Mouse (Mus musculus) ovary, postnatal 36 days (tissue): ENCODE data around the gene Psmb10.

ENCODE experiments used
- DNase-seq: peaks from one replicate; pipeline ENCODE4 v3.0.0; 2022; ENCODE audit warnings: low spot score, mixed read lengths

The Psmb10 gene

DNA sequence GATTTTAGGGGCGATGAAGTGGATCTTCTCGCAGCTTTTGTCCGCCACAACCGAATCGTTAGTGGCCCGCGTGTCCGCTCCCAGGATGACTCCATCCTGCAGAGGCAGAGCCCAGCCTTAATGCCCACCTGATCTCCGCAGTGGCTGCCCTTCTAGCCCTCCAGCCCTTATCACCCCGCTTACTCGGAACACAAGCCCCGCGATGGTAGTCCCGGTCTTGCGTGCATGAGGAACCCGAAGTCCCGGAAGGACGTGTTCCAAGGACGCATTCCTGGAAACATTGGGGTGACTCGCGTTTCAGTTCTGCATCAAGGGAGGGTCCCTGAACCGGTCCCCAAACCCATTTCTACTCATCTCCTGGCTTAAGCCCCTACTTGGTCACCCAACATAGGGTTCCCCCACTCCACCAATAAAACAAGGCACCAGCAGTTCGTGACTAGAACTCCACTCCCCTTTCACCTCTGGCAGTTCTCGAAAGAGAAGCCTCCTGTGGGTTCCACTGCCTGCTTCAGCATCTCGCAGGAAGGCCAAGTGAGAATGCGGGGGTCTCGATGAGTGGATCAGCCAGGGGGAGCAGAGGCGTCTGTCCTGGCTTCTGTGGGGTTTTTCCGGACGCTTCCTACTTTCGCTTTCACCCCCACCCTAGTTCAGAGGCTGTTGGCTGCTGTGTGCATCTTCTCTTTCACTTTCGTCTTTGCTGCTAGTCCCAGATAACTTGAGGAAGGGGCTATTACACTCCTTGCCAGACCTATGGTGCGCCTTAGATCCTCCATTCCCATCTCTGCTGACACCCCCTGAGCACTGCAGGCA is 543 bp downstream of the Psmb10 start:
- peak; percentile 56 for DNase-seq

- peak; percentile 87 for DNase-seq
Observed at GRCm38 (mm10) chr8:105936866-105937475, 1.3 kb downstream of the Psmb10 start.

- DNase-seq: no peak
Observed at GRCm38 (mm10) chr8:105935863-105936603, 2.2 kb downstream of the Psmb10 start.

DNA sequence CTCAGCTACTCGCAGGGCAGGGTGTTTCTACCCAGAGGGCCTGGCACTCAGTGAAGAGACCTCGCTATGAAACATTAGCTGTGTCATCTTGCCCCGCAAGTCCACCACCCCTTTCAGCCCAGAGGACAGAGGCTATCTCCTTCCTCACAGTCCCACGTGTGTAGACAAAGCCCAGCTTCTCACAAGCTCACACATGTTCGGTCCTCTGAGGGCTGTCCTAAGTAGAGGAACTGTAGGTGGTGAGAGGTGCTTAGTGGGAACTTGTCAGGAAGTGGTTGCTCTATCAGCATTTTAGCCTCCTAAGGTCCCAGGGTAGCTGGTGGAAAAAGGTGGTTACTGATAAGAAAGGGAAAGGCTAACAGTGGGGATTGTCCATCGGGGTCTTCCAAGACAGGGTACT is 3.1 kb downstream of the Psmb10 start:
- DNase-seq: no peak

GRCm38 (mm10) chr8:105933762-105934161 is 4.5 kb downstream of the Psmb10 start, which contains the start of gene Ctrl:
TSS of gene Ctrl (minus strand) at chr8:105933862.
- no peak for DNase-seq

DNA sequence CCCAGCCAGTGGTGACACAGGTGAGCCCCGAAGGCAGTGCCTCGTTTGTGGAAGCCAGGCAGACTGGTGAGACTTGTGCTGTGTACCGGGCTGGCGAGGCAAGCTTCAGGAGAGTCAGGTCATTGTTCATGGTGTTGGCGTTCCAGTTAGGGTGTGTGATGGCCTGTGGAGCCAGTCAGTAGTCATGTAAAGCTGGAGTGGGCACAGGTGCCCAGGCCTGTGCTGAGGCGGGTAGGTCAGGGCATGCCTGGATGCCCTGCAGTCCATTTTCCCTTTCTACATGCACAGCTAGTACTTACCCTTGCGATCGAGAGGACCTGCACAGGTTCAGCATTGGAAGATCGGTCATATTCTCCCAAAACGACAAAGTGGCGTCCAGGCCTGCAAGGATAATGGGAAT is 5.7 kb downstream of the Psmb10 start:
- no peak for DNase-seq

GRCm38 (mm10) chr8:105931271-105931670 is 7.0 kb downstream of the Psmb10 start:
- no peak for DNase-seq

GRCm38 (mm10) chr8:105930602-105931001 is 7.6 kb downstream of the Psmb10 start:
- peak; percentile 84 for DNase-seq

GRCm38 (mm10) chr8:105925123-105925522 is 13.1 kb downstream of the Psmb10 start:
- DNase-seq: no peak

DNA sequence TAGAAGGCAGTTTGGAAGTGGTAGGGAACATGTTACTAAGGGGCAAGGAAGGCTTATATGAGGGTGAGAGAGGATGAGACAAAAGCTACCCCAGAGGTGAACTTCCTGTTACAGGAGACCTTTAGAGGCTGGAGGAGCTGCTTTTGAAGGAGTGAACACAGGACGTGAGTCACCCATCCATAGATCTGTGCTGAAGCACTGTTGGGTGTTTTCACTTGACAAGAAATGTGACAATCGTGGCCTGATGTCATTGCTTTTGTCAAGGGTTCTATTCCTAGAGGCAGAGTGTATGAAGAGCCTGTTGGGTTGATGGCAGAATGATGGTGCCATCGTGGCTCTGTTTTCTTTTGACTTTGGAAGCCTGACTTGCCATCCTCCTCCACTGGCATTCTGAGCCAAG is 18.9 kb downstream of the Psmb10 start:
- no peak for DNase-seq

DNA sequence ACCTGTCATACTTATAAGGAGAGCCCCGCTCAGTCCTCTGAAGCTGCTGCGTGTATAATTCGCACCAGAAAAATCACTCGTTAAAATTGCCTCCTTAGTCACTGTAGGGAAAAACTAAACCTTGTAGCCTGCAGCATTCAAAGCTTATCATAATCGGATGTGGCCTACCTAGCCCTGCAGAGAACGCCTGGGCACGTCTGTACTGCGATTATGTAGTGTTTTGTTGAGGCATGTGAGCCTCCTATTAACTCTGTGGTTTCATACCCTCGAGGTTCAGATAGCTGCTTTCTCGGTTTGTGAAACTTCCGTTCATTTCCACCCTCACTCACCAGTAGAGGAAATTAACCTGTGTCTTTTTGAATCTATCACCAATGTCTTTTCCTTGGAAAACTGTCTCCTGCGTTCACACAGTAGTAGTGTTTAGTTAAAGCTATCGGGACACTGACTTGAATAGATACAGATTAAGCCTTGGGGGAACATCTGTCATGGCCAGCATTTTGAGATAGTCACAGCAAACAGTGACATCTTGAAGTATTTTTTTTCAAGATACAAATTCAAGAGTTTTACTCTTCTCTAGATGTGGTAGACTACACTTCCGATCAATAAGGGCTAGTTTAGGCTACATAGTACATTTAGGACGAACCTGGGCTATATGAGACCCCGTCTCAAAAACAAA is 37.2 kb downstream of the Psmb10 start:
- DNase-seq: no peak

DNA sequence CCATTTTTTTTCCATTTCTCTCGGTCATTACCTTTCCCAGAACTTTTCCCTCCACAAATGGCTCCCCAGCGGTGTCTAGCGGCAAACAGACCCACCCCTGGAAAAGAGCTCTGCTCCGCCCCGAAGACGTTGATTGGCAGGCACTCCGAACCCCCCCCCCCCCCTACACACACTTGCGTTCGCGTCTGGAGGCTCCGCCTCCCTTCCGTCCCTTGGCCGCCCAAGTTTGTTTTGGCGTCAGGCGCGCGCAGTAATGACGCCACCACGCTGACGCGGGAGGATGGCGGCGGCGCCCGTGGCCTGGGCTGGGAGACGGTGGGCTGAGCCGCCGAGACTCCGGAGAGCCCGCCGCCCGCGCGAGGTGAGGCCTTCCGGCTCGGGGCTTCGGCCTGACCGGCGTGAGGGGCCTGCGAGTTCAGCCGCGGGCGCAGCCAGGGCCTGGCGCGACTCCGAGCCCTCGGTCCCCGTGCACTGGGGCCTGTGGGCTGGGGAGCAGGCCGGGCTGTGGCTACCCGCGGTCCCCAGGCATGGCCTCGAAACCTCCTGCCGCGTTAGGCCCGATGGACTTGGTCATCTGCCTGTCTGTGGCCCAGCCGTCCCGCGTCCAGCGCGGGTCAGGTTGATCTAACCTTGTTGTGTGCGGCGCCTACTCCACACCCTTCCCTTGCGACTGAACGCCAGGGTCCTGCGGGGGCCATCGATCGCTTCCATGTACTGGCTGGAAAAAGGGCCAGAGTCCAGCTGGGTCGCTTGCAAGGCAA is 37.9 kb downstream of the Psmb10 start, which contains the start of gene Pskh1:
Gene Pskh1, plus strand, starts transcription at position 262 of the 761 bp plus-strand sequence.
- peak; percentile 93 for DNase-seq

GRCm38 (mm10) chr8:105897801-105898480 is 40.3 kb downstream of the Psmb10 start:
- DNase-seq: no peak

- DNase-seq: peak; percentile 57
Observed at GRCm38 (mm10) chr8:105893339-105893738, 44.9 kb downstream of the Psmb10 start, which contains the start of gene Nrn1l. TSS of gene Nrn1l (plus strand) at chr8:105893567.

DNA sequence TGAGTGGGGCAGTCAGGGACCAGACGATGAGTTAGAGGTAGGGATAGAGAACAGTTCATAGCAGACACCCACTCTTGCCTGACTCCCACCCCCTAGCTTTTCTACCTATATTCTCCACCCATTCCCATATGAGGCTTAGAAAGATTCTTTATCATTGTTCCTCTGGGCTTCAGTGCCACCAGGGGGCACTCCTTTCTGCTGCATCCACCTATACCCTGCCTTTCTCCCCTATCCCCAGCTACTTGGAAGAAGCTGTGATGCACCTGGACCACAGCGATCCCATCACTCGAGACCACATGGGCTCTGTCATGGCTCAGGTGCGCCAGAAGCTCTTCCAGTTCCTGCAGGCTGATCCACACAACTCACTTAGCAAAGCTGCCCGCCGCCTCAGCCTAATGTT is 45.8 kb downstream of the Psmb10 start:
- no peak for DNase-seq

DNA sequence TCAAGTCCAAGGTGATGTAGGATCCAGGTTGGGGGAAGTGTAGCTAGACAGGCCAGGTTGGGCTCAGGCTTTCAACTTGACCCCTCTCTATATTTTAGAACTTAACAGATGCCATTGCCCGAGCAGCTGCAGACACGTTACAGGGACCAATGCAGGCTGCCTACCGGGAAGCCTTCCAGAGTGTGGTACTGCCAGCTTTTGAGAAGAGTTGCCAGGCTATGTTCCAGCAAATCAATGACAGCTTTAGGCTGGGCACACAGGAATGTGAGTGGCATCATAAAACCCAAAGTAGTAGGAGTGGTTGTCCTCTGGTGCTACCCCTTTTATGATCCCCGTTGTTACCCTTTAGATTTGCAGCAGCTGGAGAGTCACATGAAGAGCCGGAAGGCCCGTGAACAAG is 47.4 kb downstream of the Psmb10 start:
- no peak for DNase-seq

GRCm38 (mm10) chr8:105889756-105890465 is 48.3 kb downstream of the Psmb10 start:
- DNase-seq: no peak
